Mouse (Mus musculus) MEL (cell line): ENCODE measurements at regions not wholly inside any gene's neighbourhood (a gene's known extent, or its start where the extent isn't known, plus 50 kb on each side); places are given as distances from the start of the nearest gene placed in this dataset.

ENCODE experiments used
- DNase-seq: peaks from one replicate; pipeline ENCODE4 v3.0.0; 2011; ENCODE audit warnings: low read depth, low spot score
- H3K27ac ChIP-seq: 2 replicates; pipeline ENCODE4 v1.5.1; 2012; ENCODE audit warnings: low read depth, mild to moderate bottlenecking, control low read depth, low read length, moderate library complexity; ENCODE audit not compliant: control insufficient read depth
- H3K27me3 ChIP-seq, 2 experiments: fragments of 150-350 bp in 1 of 2; sonication (generic) in 1 of 2; 2 replicates each; pipeline ENCODE4 v1.6.1; 2012; ENCODE audit warnings: low read length in 2 of 2, mild to moderate bottlenecking in 2 of 2, improper control_type of control experiment in 1 of 2, moderate library complexity in 1 of 2; ENCODE audit not compliant: insufficient read depth in 2 of 2, control insufficient read depth in 1 of 2
- H3K36me3 ChIP-seq, 2 experiments: 2 replicates each; pipeline ENCODE4 v1.6.1; 2012 to 2014; ENCODE audit warnings: low read length in 2 of 2, improper control_type of control experiment in 1 of 2, inconsistent platforms in 1 of 2, mild to moderate bottlenecking in 1 of 2; ENCODE audit not compliant: insufficient read depth in 2 of 2, control insufficient read depth in 1 of 2
- H3K4me1 ChIP-seq, 2 experiments: fragments of 150-350 bp in 1 of 2; sonication (generic) in 1 of 2; 2 replicates each; pipeline ENCODE4 v1.6.1; 2012; ENCODE audit warnings: low read length in 2 of 2, improper control_type of control experiment in 1 of 2, mild to moderate bottlenecking in 1 of 2; ENCODE audit not compliant: insufficient read depth in 2 of 2, control insufficient read depth in 1 of 2
- H3K4me3 ChIP-seq, 2 experiments: fragments of 150-350 bp in 1 of 2; sonication (generic) in 1 of 2; 2 replicates each; pipeline ENCODE4 v1.5.1; 2012; ENCODE audit warnings: low read depth in 2 of 2, low read length in 2 of 2, mild to moderate bottlenecking in 2 of 2, moderate library complexity in 2 of 2, control low read depth in 1 of 2, improper control_type of control experiment in 1 of 2; ENCODE audit not compliant: control insufficient read depth in 1 of 2, insufficient read depth in 1 of 2
- H3K79me2 ChIP-seq: 2 replicates; pipeline ENCODE4 v1.6.1; 2012; ENCODE audit warnings: mild to moderate bottlenecking, low read length, moderate library complexity; ENCODE audit not compliant: control insufficient read depth, poor library complexity, insufficient read depth
- H3K9ac ChIP-seq: 2 replicates; pipeline ENCODE4 v1.6.1; 2012; ENCODE audit warnings: low read depth, mild to moderate bottlenecking, control low read depth, low read length, moderate library complexity; ENCODE audit not compliant: control insufficient read depth, poor library complexity, severe bottlenecking
- H3K9me3 ChIP-seq: fragments of 150-350 bp; sonication (generic); replicated peaks from 2 replicates; pipeline ENCODE4 v1.6.1; 2012; ENCODE audit warnings: mild to moderate bottlenecking, low read length, improper control_type of control experiment, moderate library complexity; ENCODE audit not compliant: insufficient read depth
- BHLHE40 ChIP-seq: IDR thresholded peaks from 2 replicates; pipeline ENCODE4 v1.6.1; 2012; ENCODE audit warnings: low read depth, mild to moderate bottlenecking, inconsistent platforms, low read length, improper control_type of control experiment, borderline replicate concordance
- CHD1 ChIP-seq: IDR thresholded peaks from 2 replicates; pipeline ENCODE4 v1.6.1; 2012; ENCODE audit warnings: low read depth, mild to moderate bottlenecking, inconsistent platforms, low read length, improper control_type of control experiment
- CHD2 ChIP-seq: IDR thresholded peaks from 2 replicates; pipeline ENCODE4 v1.6.1; 2011; ENCODE audit warnings: low read length, improper control_type of control experiment
- CTCF ChIP-seq, 3 experiments: IDR thresholded peaks in 2 of 3; conservative IDR thresholded peaks in 1 of 3; 2 replicates each; pipeline ENCODE4 v1.5.1; 2011 to 2012; ENCODE audit warnings: low read length in 3 of 3, low read depth in 2 of 3, mild to moderate bottlenecking in 2 of 3, improper control_type of control experiment in 1 of 3, inconsistent platforms in 1 of 3, mixed read lengths in 1 of 3, moderate library complexity in 1 of 3; ENCODE audit not compliant: control insufficient read depth in 1 of 3, insufficient read depth in 1 of 3, poor library complexity in 1 of 3, severe bottlenecking in 1 of 3
- ELF1 ChIP-seq: IDR thresholded peaks from 2 replicates; pipeline ENCODE4 v1.6.1; 2014; ENCODE audit warnings: low read depth, mild to moderate bottlenecking, inconsistent platforms, low read length, improper control_type of control experiment, moderate library complexity
- EP300 ChIP-seq, 2 experiments: IDR thresholded peaks; 2 replicates each; pipeline ENCODE4 v1.6.1; 2011; ENCODE audit warnings: improper control_type of control experiment in 2 of 2, low read length in 2 of 2, low read depth in 1 of 2, mild to moderate bottlenecking in 1 of 2
- GABPA ChIP-seq: IDR thresholded peaks from 2 replicates; pipeline ENCODE4 v1.6.1; 2012; ENCODE audit warnings: low read depth, mild to moderate bottlenecking, inconsistent platforms, low read length, improper control_type of control experiment, moderate library complexity
- GATA1 ChIP-seq: IDR thresholded peaks from 2 replicates; pipeline ENCODE4 v1.6.1; 2011; ENCODE audit warnings: low read depth, low read length, improper control_type of control experiment
- HCFC1 ChIP-seq: IDR thresholded peaks from 2 replicates; pipeline ENCODE4 v1.6.1; 2012; ENCODE audit warnings: low read depth, mild to moderate bottlenecking, inconsistent platforms, low read length, improper control_type of control experiment, moderate library complexity
- JUND ChIP-seq: IDR thresholded peaks from 2 replicates; pipeline ENCODE4 v1.6.1; 2011; ENCODE audit warnings: low read depth, mild to moderate bottlenecking, improper control_type of control experiment, low read length
- MAFK ChIP-seq: IDR thresholded peaks from 2 replicates; pipeline ENCODE4 v1.6.1; 2011; ENCODE audit warnings: low read depth, mild to moderate bottlenecking, low read length, improper control_type of control experiment, borderline replicate concordance
- MEF2A ChIP-seq: IDR thresholded peaks from 2 replicates; pipeline ENCODE4 v1.6.1; 2014; ENCODE audit warnings: low read depth, mild to moderate bottlenecking, inconsistent platforms, low read length, improper control_type of control experiment; ENCODE audit not compliant: poor library complexity, insufficient replicate concordance, severe bottlenecking; ENCODE audit errors: extremely low read depth
- MXI1 ChIP-seq: IDR thresholded peaks from 2 replicates; pipeline ENCODE4 v1.6.1; 2011; ENCODE audit warnings: mild to moderate bottlenecking, low read depth, low read length, improper control_type of control experiment
- NELFE ChIP-seq: IDR thresholded peaks from 2 replicates; pipeline ENCODE4 v1.6.1; 2011; ENCODE audit warnings: low read depth, low read length, improper control_type of control experiment
- NRF1 ChIP-seq: IDR thresholded peaks from 2 replicates; pipeline ENCODE4 v1.6.1; 2014; ENCODE audit warnings: low read depth, mild to moderate bottlenecking, inconsistent platforms, low read length, improper control_type of control experiment, moderate library complexity; ENCODE audit not compliant: poor library complexity, insufficient read depth, severe bottlenecking
- POLR2AphosphoS2 ChIP-seq: IDR thresholded peaks from 2 replicates; pipeline ENCODE4 v1.6.1; 2011; ENCODE audit warnings: low read length, improper control_type of control experiment
- RAD21 ChIP-seq: IDR thresholded peaks from 2 replicates; pipeline ENCODE4 v1.6.1; 2011; ENCODE audit warnings: mild to moderate bottlenecking, low read depth, low read length, improper control_type of control experiment
- RCOR1 ChIP-seq: IDR thresholded peaks from 2 replicates; pipeline ENCODE4 v1.6.1; 2012; ENCODE audit warnings: low read depth, mild to moderate bottlenecking, inconsistent platforms, low read length, improper control_type of control experiment
- SMC3 ChIP-seq: IDR thresholded peaks from 2 replicates; pipeline ENCODE4 v1.6.1; 2011; ENCODE audit warnings: low read depth, low read length, improper control_type of control experiment
- TCF12 ChIP-seq: IDR thresholded peaks from 2 replicates; pipeline ENCODE4 v1.6.1; 2014; ENCODE audit warnings: low read depth, mild to moderate bottlenecking, inconsistent platforms, low read length, improper control_type of control experiment, moderate library complexity
- ZC3H11A ChIP-seq: IDR thresholded peaks from 2 replicates; pipeline ENCODE4 v1.6.1; 2012; ENCODE audit warnings: low read depth, mild to moderate bottlenecking, inconsistent platforms, low read length, improper control_type of control experiment
- ZKSCAN1 ChIP-seq: IDR thresholded peaks from 2 replicates; pipeline ENCODE4 v1.6.1; 2012; ENCODE audit warnings: low read depth, mild to moderate bottlenecking, inconsistent platforms, low read length, improper control_type of control experiment, moderate library complexity
- ZMIZ1 ChIP-seq: IDR thresholded peaks from 2 replicates; pipeline ENCODE4 v1.6.1; 2012; ENCODE audit warnings: low read depth, mild to moderate bottlenecking, inconsistent platforms, low read length, improper control_type of control experiment, moderate library complexity
- ZNF384 ChIP-seq: IDR thresholded peaks from 2 replicates; pipeline ENCODE4 v1.6.1; 2012; ENCODE audit warnings: low read depth, mild to moderate bottlenecking, inconsistent platforms, low read length, improper control_type of control experiment

DNA sequence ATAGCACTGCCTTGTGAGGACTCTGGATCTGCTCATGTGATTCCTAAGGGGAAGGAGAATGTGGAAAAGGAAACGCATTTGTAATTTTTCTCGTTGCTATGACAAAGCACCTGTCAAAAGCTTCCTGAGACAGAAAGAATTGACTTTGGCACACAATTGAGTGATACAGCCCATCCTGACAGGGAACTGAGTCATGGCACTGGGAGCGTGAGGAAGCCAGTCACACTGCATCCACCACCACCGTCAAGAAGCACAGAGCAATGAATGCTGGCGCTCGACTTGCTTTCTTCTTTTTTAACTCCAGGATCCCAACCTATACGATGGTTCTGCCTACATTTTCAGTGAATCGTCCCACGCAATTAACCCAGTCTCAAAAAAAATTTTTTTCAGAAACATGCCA is 131.5 kb upstream of the Plcz1 start:
- TF ChIP-seq GATA1: no peak
- TF ChIP-seq GABPA: no peak
- TF ChIP-seq ZKSCAN1: no peak
- no peak for TF ChIP-seq ZNF384
- TF ChIP-seq HCFC1: no peak
- TF ChIP-seq NELFE: no peak
- no peak for TF ChIP-seq ZC3H11A
- no peak for TF ChIP-seq CHD2
- TF ChIP-seq SMC3: no peak
- TF ChIP-seq MXI1: no peak
- TF ChIP-seq, all 39 proteins: peak for 0

DNA sequence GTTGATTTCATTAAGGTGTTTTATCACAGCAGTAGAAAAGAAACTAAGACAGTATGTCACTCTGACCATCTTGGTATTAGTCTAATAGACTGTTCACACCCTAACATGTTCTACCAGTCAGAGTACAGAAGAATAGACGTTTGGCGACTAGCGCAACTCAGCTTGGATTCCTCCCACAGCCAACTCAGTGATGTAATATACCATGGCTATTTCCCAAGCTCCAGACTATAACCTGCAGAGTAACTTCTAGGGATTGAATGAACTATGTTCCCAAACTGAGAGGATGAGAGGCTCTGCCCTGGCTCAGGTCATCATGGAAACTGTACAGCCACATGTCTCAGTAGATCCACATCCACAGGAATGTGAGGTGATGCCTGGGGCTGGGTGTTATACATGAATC is 128.6 kb upstream of the Plcz1 start:
- TF ChIP-seq MXI1 (no peak), ZNF384 (no peak), TCF12 (no peak), JUND (no peak), CHD1 (no peak), RCOR1 (no peak), HCFC1 (no peak), NRF1 (no peak), EP300 (IDR thresholded peaks at IDR 0.05; ENCODE audit: low read depth in 1 of 2, low read length in 2 of 2) (no peak), GABPA (no peak), ELF1 (no peak), ZMIZ1 (no peak), POLR2AphosphoS2 (no peak), MAFK (no peak), BHLHE40 (no peak), RAD21 (no peak), MEF2A (no peak), CTCF (IDR thresholded peaks at IDR 0.05 in 2 of 3, conservative IDR thresholded peaks at IDR 0.05 in 1 of 3; ENCODE audit: control insufficient read depth in 1 of 3, insufficient read depth in 1 of 3, low read depth in 2 of 3, low read length in 3 of 3, poor library complexity in 1 of 3, severe bottlenecking in 1 of 3) (no peak)
- no peak for DNase-seq
- Histone ChIP-seq H3K27me3 (no peaks in the 10 kb centered on the region), H3K4me3 (no peak overlapping the region), H3K4me1 (no peaks in the 10 kb centered on the region), H3K79me2 (no peaks in the 10 kb centered on the region), H3K9me3 (no peaks in the 10 kb centered on the region), H3K9ac (no peak overlapping the region), H3K27ac (no peak overlapping the region), H3K36me3 (no peaks in the 10 kb centered on the region)

More for the DNA sequence above, 131.5 kb upstream of the Plcz1 start:
- Histone ChIP-seq H3K4me3 (no peak overlapping the region), H3K9ac (no peak overlapping the region), H3K27me3 (no peaks in the 10 kb centered on the region), H3K36me3 (no peaks in the 10 kb centered on the region), H3K9me3 (no peaks in the 10 kb centered on the region), H3K79me2 (no peaks in the 10 kb centered on the region), H3K27ac (no peak overlapping the region), H3K4me1 (no peaks in the 10 kb centered on the region)
- DNase-seq: no peak
